In the genomic region with DNA sequence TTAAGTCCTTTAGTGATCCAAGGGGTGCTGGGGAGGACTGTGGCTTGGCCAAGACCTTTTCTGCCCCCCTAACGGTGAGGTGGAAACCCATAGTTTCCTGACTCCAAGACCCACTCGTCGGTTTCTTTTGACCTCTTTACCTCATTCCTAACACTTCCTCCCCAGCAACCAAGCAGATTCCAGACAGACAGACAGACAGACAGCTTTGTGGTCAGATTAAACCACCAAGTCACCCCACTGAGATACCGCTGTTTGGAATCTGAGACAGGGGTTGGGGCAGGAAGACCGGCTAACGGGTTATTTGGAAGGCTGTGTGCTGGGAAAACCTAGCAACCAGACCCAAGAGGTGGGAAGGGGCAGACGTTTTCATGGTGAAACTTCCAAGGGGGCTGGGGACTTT, we compare ENCODE assay signal across 11 mouse cellular contexts. TPM values are rescaled to one million over a fixed set of nuclear protein-coding genes. Genes with fewer than 3 reads are reported as not detected.
DNase-seq lines count a peak whose midpoint lies in the region; ATAC-seq and TF ChIP-seq lines count a peak whose summit lies in the region.
"Had no signal": no experiment of that assay in that cellular context is flagged by ENCODE, and none has a peak within 500 bp of the region (broad histone marks: within the 10 kb centered on the region; RNA-seq: fewer than 3 reads in every experiment).

No protein-coding gene starts in this region.

- no peak overlapping the region for H3K9ac ChIP-seq in lung, embryonic 14.5 days
- no peak overlapping the region for H3K9ac ChIP-seq in hindbrain, embryonic 13.5 days

- H3K4me3 ChIP-seq in lung, embryonic 14.5 days (ENCODE audit: low read depth, low read length) = no peak overlapping the region; the same call in 1 of the 2 replicates
- H3K4me3 ChIP-seq in megakaryocyte, embryonic 14.5 days (replicated peaks) = peak overlapping the region; percentile 84
- H3K4me3 ChIP-seq in hindbrain, embryonic 13.5 days = no peak overlapping the region

- TF ChIP-seq CTCF in lung, embryonic 14.5 days (IDR thresholded peaks at IDR 0.05; ENCODE audit: low read depth) = no peak

- H3K4me2 ChIP-seq in lung, embryonic 14.5 days = peak overlapping the region; percentile 32; the same call in 1 of the 2 replicates
- H3K4me2 ChIP-seq in hindbrain, embryonic 13.5 days = no peak overlapping the region

- peaks cover 4% of the 10 kb centered on the region; the same call in 1 of the 2 replicates for H3K4me1 ChIP-seq in lung, embryonic 14.5 days (ENCODE audit: insufficient read depth)
- peaks cover 37% of the 10 kb centered on the region for H3K4me1 ChIP-seq in megakaryocyte, embryonic 14.5 days
- H3K4me1 ChIP-seq in hindbrain, embryonic 13.5 days (replicated peaks) = 0 out of 2 replicates have a peak, but pooled peaks cover 6% of the 10 kb centered on the region

- WGBS in lung, embryonic 14.5 days = 37% methylated on average over 7 of the region's 7 CpGs
- 49% methylated on average over 7 of the region's 7 CpGs for WGBS in hindbrain, embryonic 13.5 days

- no peak for ATAC-seq in lung, embryonic 14.5 days (ENCODE audit: insufficient read depth)
- no peak for ATAC-seq in hindbrain, embryonic 13.5 days (ENCODE audit: low FRiP score)
- ATAC-seq: hindbrain, embryonic 16.5 days had no signal

- H3K9me3 ChIP-seq in lung, embryonic 14.5 days (ENCODE audit: low read depth, low read length) = no peaks in the 10 kb centered on the region
- peaks cover 13% of the 10 kb centered on the region for H3K9me3 ChIP-seq in megakaryocyte, embryonic 14.5 days
- H3K9me3 ChIP-seq in hindbrain, embryonic 13.5 days = no peaks in the 10 kb centered on the region

- H3K27me3 ChIP-seq in lung, embryonic 14.5 days (ENCODE audit: insufficient read depth, low read length) = peaks cover 5% of the 10 kb centered on the region; the same call in 1 of the 2 replicates
- H3K27me3 ChIP-seq in megakaryocyte, embryonic 14.5 days (replicated peaks) = peaks cover 88% of the 10 kb centered on the region
- H3K27me3 ChIP-seq in hindbrain, embryonic 13.5 days = 0 out of 2 replicates have a peak, but pooled peaks cover 10% of the 10 kb centered on the region

- no peaks in the 10 kb centered on the region for H3K36me3 ChIP-seq in lung, embryonic 14.5 days (ENCODE audit: insufficient read depth)
- no peaks in the 10 kb centered on the region for H3K36me3 ChIP-seq in megakaryocyte, embryonic 14.5 days (replicated peaks; ENCODE audit: low read length)
- peaks cover 35% of the 10 kb centered on the region for H3K36me3 ChIP-seq in hindbrain, embryonic 13.5 days

- no peak for DNase-seq in lung, embryonic 14.5 days
- DNase-seq in lung, postnatal 10 days = no peak
- DNase-seq in MEL-GATA-1-ER (ENCODE audit: extremely low read depth, low read depth) = peak; percentile 57
- DNase-seq in liver = peak; percentile 27
- DNase-seq in cerebellum, postnatal 25 days = no peak
- DNase-seq: gastrocnemius, postnatal 25 days; right cerebral cortex, postnatal 25 days had no signal

- H3K27ac ChIP-seq in lung, embryonic 14.5 days (ENCODE audit: low read depth) = no peak overlapping the region
- no peak overlapping the region for H3K27ac ChIP-seq in hindbrain, embryonic 13.5 days

RNA-seq across cellular contexts. Expression of gene Tfr2, which starts 0.5 kb away (rescaled TPM):
- 0.31 and 0.47 TPM in 2 replicates for polyA plus RNA-seq in lung, embryonic 14.5 days (2014; fragmentation: Nextera tagmentation; extraction: Ambion mirVana)
- polyA plus RNA-seq in megakaryocyte, embryonic 14.5 days (2012; ENCODE audit: insufficient read depth, low replicate concordance) = 1.7 and 5.8 TPM in 2 replicates
- 3.4 and 3.8 TPM in 2 replicates for polyA plus RNA-seq in hindbrain, embryonic 13.5 days (2015; fragmentation: Nextera tagmentation; extraction: Ambion mirVana)

RNA-seq across cellular contexts. Expression of gene Actl6b, which starts 16.9 kb away (rescaled TPM):
- 0.26 TPM in 1 of 2 replicates, not detected in the other for polyA plus RNA-seq in lung, embryonic 14.5 days (2014; fragmentation: Nextera tagmentation; extraction: Ambion mirVana)
- polyA plus RNA-seq in megakaryocyte, embryonic 14.5 days (2012; ENCODE audit: insufficient read depth, low replicate concordance) = not detected in 2 replicates
- 256 and 271 TPM in 2 replicates for polyA plus RNA-seq in hindbrain, embryonic 13.5 days (2015; fragmentation: Nextera tagmentation; extraction: Ambion mirVana)

RNA-seq across cellular contexts. Expression of gene Mospd3, which starts 30.7 kb away (rescaled TPM):
- 33.9 and 37.8 TPM in 2 replicates for polyA plus RNA-seq in lung, embryonic 14.5 days (2014; fragmentation: Nextera tagmentation; extraction: Ambion mirVana)
- polyA plus RNA-seq in megakaryocyte, embryonic 14.5 days (2012; ENCODE audit: insufficient read depth, low replicate concordance) = 459 and 906 TPM in 2 replicates
- 49.1 and 49.6 TPM in 2 replicates for polyA plus RNA-seq in hindbrain, embryonic 13.5 days (2015; fragmentation: Nextera tagmentation; extraction: Ambion mirVana)

RNA-seq across cellular contexts. Expression of gene Gnb2, which starts 36.9 kb away (rescaled TPM):
- 411 and 440 TPM in 2 replicates for polyA plus RNA-seq in lung, embryonic 14.5 days (2014; fragmentation: Nextera tagmentation; extraction: Ambion mirVana)
- 332 and 439 TPM in 2 replicates for polyA plus RNA-seq in megakaryocyte, embryonic 14.5 days (2012; ENCODE audit: insufficient read depth, low replicate concordance)
- 529 and 536 TPM in 2 replicates for polyA plus RNA-seq in hindbrain, embryonic 13.5 days (2015; fragmentation: Nextera tagmentation; extraction: Ambion mirVana)

RNA-seq across cellular contexts. Expression of gene Epo, which starts 37.1 kb away (rescaled TPM):
- 0.37 and 0.38 TPM in 2 replicates for polyA plus RNA-seq in lung, embryonic 14.5 days (2014; fragmentation: Nextera tagmentation; extraction: Ambion mirVana)
- not detected in 2 replicates for polyA plus RNA-seq in megakaryocyte, embryonic 14.5 days (2012; ENCODE audit: insufficient read depth, low replicate concordance)
- polyA plus RNA-seq in hindbrain, embryonic 13.5 days (2015; fragmentation: Nextera tagmentation; extraction: Ambion mirVana) = not detected in 2 replicates
- polyA plus RNA-seq: heart, embryonic 16.5 days; hindbrain, embryonic 16.5 days had no signal

Comparison
In these comparisons a context has a peak if more than half of its experiments do, and no peak if none do; other contexts are left out.
1. DNase-seq: peak in MEL-GATA-1-ER (single experiment) and liver (single experiment); none in lung, embryonic 14.5 days (single experiment), lung, postnatal 10 days (single experiment) and cerebellum, postnatal 25 days (0 of 2).
2. RNA of gene Actl6b, which starts 16.9 kb away (polyA plus RNA-seq): 256 to 271 TPM in hindbrain, embryonic 13.5 days; 0.26 TPM in lung, embryonic 14.5 days and not detected in megakaryocyte, embryonic 14.5 days; every median in the first group is over 100 times any median in the second.